ENCODE assay signal across 18 mouse cellular contexts in the genomic region with DNA sequence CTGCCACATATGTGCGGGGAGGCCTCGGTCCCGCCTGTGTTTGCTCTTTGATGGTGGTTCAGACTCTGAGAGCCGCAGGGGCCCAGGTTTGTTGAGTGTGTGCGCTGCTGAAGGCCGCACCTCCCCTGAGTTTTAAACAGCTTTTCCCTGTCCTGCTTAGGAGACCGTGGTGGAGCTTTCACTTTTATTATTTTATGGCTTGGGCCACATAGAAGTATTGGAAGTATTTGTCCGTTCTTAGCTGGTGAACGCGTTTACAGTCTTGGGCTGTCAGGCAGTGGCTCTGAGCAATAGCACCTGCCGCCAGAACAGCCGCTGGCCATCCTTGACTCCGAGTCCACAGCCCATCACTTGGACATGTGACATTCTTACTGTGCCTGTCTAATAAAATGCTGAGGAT. TPM values are rescaled to one million over a fixed set of nuclear protein-coding genes. Genes with fewer than 3 reads are reported as not detected.
DNase-seq lines count a peak whose midpoint lies in the region; ATAC-seq lines count a peak whose summit lies in the region.
"Had no signal": no experiment of that assay in that cellular context is flagged by ENCODE, and none has a peak within 500 bp of the region (broad histone marks: within the 10 kb centered on the region; RNA-seq: fewer than 3 reads in every experiment).

No protein-coding gene starts in this region.

- no peak overlapping the region for H3K4me2 ChIP-seq in kidney, embryonic 14.5 days (replicated peaks; ENCODE audit: low read depth, low read length)
- no peak overlapping the region for H3K4me2 ChIP-seq in midbrain, embryonic 11.5 days
- H3K4me2 ChIP-seq in midbrain, embryonic 15.5 days = no peak overlapping the region
- no peak overlapping the region for H3K4me2 ChIP-seq in hindbrain, embryonic 11.5 days (replicated peaks; ENCODE audit: low read depth, low read length)
- H3K4me2 ChIP-seq: forebrain, embryonic 13.5 days; heart, embryonic 11.5 days; liver, embryonic 11.5 days; midbrain, embryonic 13.5 days had no signal

- no peak overlapping the region for H3K27ac ChIP-seq in kidney, embryonic 14.5 days (ENCODE audit: low read depth, low read length)
- no peak overlapping the region for H3K27ac ChIP-seq in midbrain, embryonic 11.5 days (ENCODE audit: low read depth, low read length)
- H3K27ac ChIP-seq in midbrain, embryonic 15.5 days = no peak overlapping the region
- H3K27ac ChIP-seq in hindbrain, embryonic 11.5 days (ENCODE audit: low read depth, low read length) = no peak overlapping the region
- H3K27ac ChIP-seq: forebrain, embryonic 13.5 days; limb, embryonic 10.5 days; midbrain, embryonic 13.5 days had no signal

- H3K9ac ChIP-seq in kidney, embryonic 14.5 days (ENCODE audit: low read depth, low read length) = no peak overlapping the region
- H3K9ac ChIP-seq in midbrain, embryonic 11.5 days (ENCODE audit: low read length) = no peak overlapping the region
- no peak overlapping the region for H3K9ac ChIP-seq in midbrain, embryonic 15.5 days
- H3K9ac ChIP-seq in hindbrain, embryonic 11.5 days (ENCODE audit: low read depth, low read length) = no peak overlapping the region
- H3K9ac ChIP-seq: forebrain, embryonic 13.5 days; midbrain, embryonic 13.5 days had no signal

- intact Hi-C loops in left cerebral cortex, postnatal 36 days (cut with DNase I) = loop anchor here (5.0 kb wide), 1 partner anchor 215 kb away; no protein-coding TSS in a partner anchor

- H3K4me3 ChIP-seq in kidney, embryonic 14.5 days (ENCODE audit: low read length) = no peak overlapping the region
- no peak overlapping the region for H3K4me3 ChIP-seq in midbrain, embryonic 11.5 days (ENCODE audit: low read depth, low read length)
- H3K4me3 ChIP-seq in midbrain, embryonic 15.5 days = no peak overlapping the region
- H3K4me3 ChIP-seq in hindbrain, embryonic 11.5 days (ENCODE audit: low read depth, low read length) = no peak overlapping the region
- H3K4me3 ChIP-seq: forebrain, embryonic 13.5 days; limb, embryonic 10.5 days; midbrain, embryonic 13.5 days; myocyte had no signal

- no peaks in the 10 kb centered on the region for H3K9me3 ChIP-seq in kidney, embryonic 14.5 days (ENCODE audit: control insufficient read depth, low read length)
- H3K9me3 ChIP-seq in midbrain, embryonic 11.5 days (ENCODE audit: control insufficient read depth, low read length) = no peaks in the 10 kb centered on the region
- no peaks in the 10 kb centered on the region for H3K9me3 ChIP-seq in midbrain, embryonic 15.5 days
- H3K9me3 ChIP-seq in hindbrain, embryonic 11.5 days (ENCODE audit: control insufficient read depth, low read length) = no peaks in the 10 kb centered on the region
- H3K9me3 ChIP-seq: forebrain, embryonic 13.5 days; limb, embryonic 10.5 days; midbrain, embryonic 13.5 days had no signal

- no peak for DNase-seq in kidney, adult 18-20 months
- peak; percentile 45 for DNase-seq in midbrain, embryonic 11.5 days (ENCODE audit: low spot score, missing footprints)
- peak; percentile 35 for DNase-seq in lung, postnatal 25 days (ENCODE audit: low spot score)
- DNase-seq in left cerebral cortex, postnatal 36 days (ENCODE audit: low spot score in 2 of 2) = no peak
- DNase-seq in hindbrain, embryonic 11.5 days (ENCODE audit: low spot score) = no peak
- DNase-seq: adrenal gland, adult 2 months; cerebellum, postnatal 36 days; heart, postnatal 14 days; thymus, postnatal 14 days had no signal

- WGBS in kidney, embryonic 14.5 days = 29% methylated on average over 13 of the region's 13 CpGs
- WGBS in midbrain, embryonic 11.5 days = 93% methylated on average over 13 of the region's 13 CpGs
- 91% methylated on average over 13 of the region's 13 CpGs for WGBS in midbrain, embryonic 15.5 days
- 91% methylated on average over 13 of the region's 13 CpGs for WGBS in hindbrain, embryonic 11.5 days

- 0 out of 2 replicates have a peak, but pooled peaks cover 5% of the 10 kb centered on the region for H3K4me1 ChIP-seq in kidney, embryonic 14.5 days (ENCODE audit: control insufficient read depth, insufficient read depth, low read length)
- H3K4me1 ChIP-seq in midbrain, embryonic 11.5 days (ENCODE audit: control insufficient read depth, insufficient read depth, low read length) = no peaks in the 10 kb centered on the region
- H3K4me1 ChIP-seq in midbrain, embryonic 15.5 days = no peaks in the 10 kb centered on the region
- no peaks in the 10 kb centered on the region for H3K4me1 ChIP-seq in hindbrain, embryonic 11.5 days (replicated peaks; ENCODE audit: control insufficient read depth, insufficient read depth, low read length)
- H3K4me1 ChIP-seq: forebrain, embryonic 13.5 days; midbrain, embryonic 13.5 days had no signal

- H3K36me3 ChIP-seq in kidney, embryonic 14.5 days (ENCODE audit: control insufficient read depth, insufficient read depth, low read length) = peaks cover 33% of the 10 kb centered on the region
- H3K36me3 ChIP-seq in midbrain, embryonic 11.5 days (ENCODE audit: control insufficient read depth, insufficient read depth, low read length) = peaks cover 9% of the 10 kb centered on the region; the same call in 1 of the 2 replicates
- peaks cover 30% of the 10 kb centered on the region for H3K36me3 ChIP-seq in midbrain, embryonic 15.5 days (replicated peaks)
- peaks cover 3% of the 10 kb centered on the region; the same call in 1 of the 2 replicates for H3K36me3 ChIP-seq in hindbrain, embryonic 11.5 days (ENCODE audit: control insufficient read depth, insufficient read depth, low read length)

- peak; percentile 84 for ATAC-seq in kidney, embryonic 14.5 days (ENCODE audit: low FRiP score, low TSS enrichment)
- no peak for ATAC-seq in midbrain, embryonic 11.5 days (ENCODE audit: low FRiP score)
- ATAC-seq in midbrain, embryonic 15.5 days (replicated peaks) = no peak
- ATAC-seq in frontal cortex, adult (ENCODE audit: low TSS enrichment) = no peak
- no peak for ATAC-seq in hindbrain, embryonic 11.5 days (ENCODE audit: low FRiP score)
- ATAC-seq: forebrain, embryonic 13.5 days; midbrain, embryonic 13.5 days had no signal

- H3K27me3 ChIP-seq in kidney, embryonic 14.5 days (ENCODE audit: control insufficient read depth, insufficient read depth, low read length) = no peaks in the 10 kb centered on the region
- H3K27me3 ChIP-seq in midbrain, embryonic 11.5 days (ENCODE audit: control insufficient read depth, insufficient read depth, low read length) = no peaks in the 10 kb centered on the region
- no peaks in the 10 kb centered on the region for H3K27me3 ChIP-seq in midbrain, embryonic 15.5 days (replicated peaks)
- no peaks in the 10 kb centered on the region for H3K27me3 ChIP-seq in hindbrain, embryonic 11.5 days (ENCODE audit: control insufficient read depth, insufficient read depth, low read length)
- H3K27me3 ChIP-seq: forebrain, embryonic 13.5 days; midbrain, embryonic 13.5 days had no signal

RNA-seq across cellular contexts. Expression of a gene that starts 13.3 kb away (rescaled TPM):
- polyA plus RNA-seq in kidney, embryonic 14.5 days (2014; fragmentation: Nextera tagmentation; extraction: Ambion mirVana) = 21.1 and 25.6 TPM in 2 replicates
- 38.0 and 39.2 TPM in 2 replicates for polyA plus RNA-seq in midbrain, embryonic 11.5 days (2014; fragmentation: Nextera tagmentation; extraction: Ambion mirVana)
- polyA plus RNA-seq in midbrain, embryonic 15.5 days (2015; fragmentation: Nextera tagmentation; extraction: Ambion mirVana) = 19.8 and 20.5 TPM in 2 replicates
- 10 to 100 TPM; 23.3 to 26.3 TPM for total RNA-seq in left cerebral cortex, postnatal 36 days (2021)
- polyA plus RNA-seq in hindbrain, embryonic 11.5 days (2014; fragmentation: Nextera tagmentation; extraction: Ambion mirVana) = 33.4 and 38.5 TPM in 2 replicates

RNA-seq across cellular contexts. Expression of a gene that starts 26.9 kb away (rescaled TPM):
- polyA plus RNA-seq in kidney, embryonic 14.5 days (2014; fragmentation: Nextera tagmentation; extraction: Ambion mirVana) = 77.3 and 82.4 TPM in 2 replicates
- polyA plus RNA-seq in midbrain, embryonic 11.5 days (2014; fragmentation: Nextera tagmentation; extraction: Ambion mirVana) = 77.0 and 82.5 TPM in 2 replicates
- polyA plus RNA-seq in midbrain, embryonic 15.5 days (2015; fragmentation: Nextera tagmentation; extraction: Ambion mirVana) = 115 and 127 TPM in 2 replicates
- total RNA-seq in left cerebral cortex, postnatal 36 days (2021) = 100 to 1,000 TPM in 1 of 2 experiments, 10 to 100 TPM in 1; 95.0 to 105 TPM
- 75.6 and 93.4 TPM in 2 replicates for polyA plus RNA-seq in hindbrain, embryonic 11.5 days (2014; fragmentation: Nextera tagmentation; extraction: Ambion mirVana)

RNA-seq across cellular contexts. Expression of a gene that starts 27.2 kb away (rescaled TPM):
- 18.8 and 27.7 TPM in 2 replicates for polyA plus RNA-seq in kidney, embryonic 14.5 days (2014; fragmentation: Nextera tagmentation; extraction: Ambion mirVana)
- 54.8 and 57.6 TPM in 2 replicates for polyA plus RNA-seq in midbrain, embryonic 11.5 days (2014; fragmentation: Nextera tagmentation; extraction: Ambion mirVana)
- polyA plus RNA-seq in midbrain, embryonic 15.5 days (2015; fragmentation: Nextera tagmentation; extraction: Ambion mirVana) = 63.5 and 68.6 TPM in 2 replicates
- total RNA-seq in left cerebral cortex, postnatal 36 days (2021) = 100 to 1,000 TPM; 126 to 146 TPM
- polyA plus RNA-seq in hindbrain, embryonic 11.5 days (2014; fragmentation: Nextera tagmentation; extraction: Ambion mirVana) = 61.1 and 61.7 TPM in 2 replicates

RNA-seq across cellular contexts. Expression of a gene that starts 54.6 kb away (rescaled TPM):
- polyA plus RNA-seq in kidney, embryonic 14.5 days (2014; fragmentation: Nextera tagmentation; extraction: Ambion mirVana) = 160 and 167 TPM in 2 replicates
- polyA plus RNA-seq in midbrain, embryonic 11.5 days (2014; fragmentation: Nextera tagmentation; extraction: Ambion mirVana) = 144 and 148 TPM in 2 replicates
- 118 and 128 TPM in 2 replicates for polyA plus RNA-seq in midbrain, embryonic 15.5 days (2015; fragmentation: Nextera tagmentation; extraction: Ambion mirVana)
- 100 to 1,000 TPM; 177 to 236 TPM for total RNA-seq in left cerebral cortex, postnatal 36 days (2021)
- polyA plus RNA-seq in hindbrain, embryonic 11.5 days (2014; fragmentation: Nextera tagmentation; extraction: Ambion mirVana) = 141 and 180 TPM in 2 replicates

RNA-seq across cellular contexts. Expression of a gene that starts 55.2 kb away (rescaled TPM):
- polyA plus RNA-seq in kidney, embryonic 14.5 days (2014; fragmentation: Nextera tagmentation; extraction: Ambion mirVana) = 90.5 and 128 TPM in 2 replicates
- 107 and 111 TPM in 2 replicates for polyA plus RNA-seq in midbrain, embryonic 11.5 days (2014; fragmentation: Nextera tagmentation; extraction: Ambion mirVana)
- 60.7 and 62.0 TPM in 2 replicates for polyA plus RNA-seq in midbrain, embryonic 15.5 days (2015; fragmentation: Nextera tagmentation; extraction: Ambion mirVana)
- total RNA-seq in left cerebral cortex, postnatal 36 days (2021) = 10 to 100 TPM; 50.0 to 50.8 TPM
- polyA plus RNA-seq in hindbrain, embryonic 11.5 days (2014; fragmentation: Nextera tagmentation; extraction: Ambion mirVana) = 82.5 and 94.2 TPM in 2 replicates

Comparison
In these comparisons a context has a peak if more than half of its experiments do, and no peak if none do; other contexts are left out.
1. DNase-seq: peak in midbrain, embryonic 11.5 days (single experiment) and lung, postnatal 25 days (single experiment); none in kidney, adult 18-20 months (single experiment), left cerebral cortex, postnatal 36 days (0 of 2) and hindbrain, embryonic 11.5 days (single experiment).